Comparison of ENCODE assay signal across 8 mouse cellular contexts in genomic region chr12:110591260-110591883, GRCm38 (mm10). TPM values are rescaled to one million over a fixed set of nuclear protein-coding genes. Genes with fewer than 3 reads are reported as not detected.
A peak's percentile ranks its signal among the peaks of the same experiment; 100 is the strongest.
DNase-seq lines count a peak whose midpoint lies in the region; ATAC-seq lines count a peak whose summit lies in the region.

No protein-coding gene starts in this region.

- H3K36me3 ChIP-seq in hindbrain, embryonic 16.5 days (ENCODE audit: control insufficient read depth, insufficient read depth, low read length) = no peaks in the 10 kb centered on the region
- H3K36me3 ChIP-seq in macrophage (ENCODE audit: inconsistent target) = no peaks in the 10 kb centered on the region

- no peaks in the 10 kb centered on the region for H3K27me3 ChIP-seq in hindbrain, embryonic 16.5 days (replicated peaks; ENCODE audit: control insufficient read depth, insufficient read depth, low read length)

- H3K4me1 ChIP-seq in hindbrain, embryonic 16.5 days (ENCODE audit: control insufficient read depth, insufficient read depth, low read depth, low read length) = peaks cover 13% of the 10 kb centered on the region

- peak overlapping the region; percentile 97 for H3K27ac ChIP-seq in hindbrain, embryonic 16.5 days (ENCODE audit: low read depth, low read length)
- peak overlapping the region; percentile 89 for H3K27ac ChIP-seq in macrophage

- peak; percentile 97 for ATAC-seq in hindbrain, embryonic 16.5 days

- H3K9ac ChIP-seq in hindbrain, embryonic 16.5 days (ENCODE audit: low read depth, low read length) = peak overlapping the region; percentile 88

- H3K9me3 ChIP-seq in hindbrain, embryonic 16.5 days (ENCODE audit: control insufficient read depth, low read length) = no peaks in the 10 kb centered on the region

- DNase-seq in WW6 (ENCODE audit: low read depth, low spot score) = peak; percentile 98
- peak; percentile 92 to 97 for DNase-seq in cerebellum, postnatal 4 days (ENCODE audit: low spot score in 2 of 2)
- DNase-seq in gastrocnemius, adult 18-20 months (ENCODE audit: low spot score) = peak; percentile 99
- peak; percentile 98 to 99 for DNase-seq in left cerebral cortex, adult 18-20 months (ENCODE audit: low spot score in 2 of 2)
- DNase-seq in right cerebral cortex, adult 18-20 months = peak; percentile 100
- DNase-seq in urinary bladder, postnatal 10 days (ENCODE audit: low spot score) = peak; percentile 91

- peak overlapping the region; percentile 84 for H3K4me3 ChIP-seq in hindbrain, embryonic 16.5 days (ENCODE audit: low read length)
- H3K4me3 ChIP-seq in macrophage (ENCODE audit: inconsistent target) = peak overlapping the region; percentile 95

- peaks cover 26% of the 10 kb centered on the region for H3K79me2 ChIP-seq in macrophage (ENCODE audit: inconsistent target)

- H3K4me2 ChIP-seq in hindbrain, embryonic 16.5 days (ENCODE audit: low read length) = peak overlapping the region; percentile 95

- under 1% methylated on average over 55 of the region's 56 CpGs for WGBS in hindbrain, embryonic 16.5 days
- WGBS in macrophage (ENCODE audit: missing documents) = under 1% methylated on average over 53 of the region's 56 CpGs

RNA-seq across cellular contexts. Expression of gene Dync1h1, which starts 9.9 kb away (rescaled TPM):
- total RNA-seq in gastrocnemius, adult 18-20 months (2021) = 10 to 100 TPM; 64.3 to 70.9 TPM
- polyA plus RNA-seq in hindbrain, embryonic 16.5 days (2015; fragmentation: Nextera tagmentation; extraction: Ambion mirVana) = 85.8 and 91.5 TPM in 2 replicates
- total RNA-seq in left cerebral cortex, adult 18-20 months (2021) = 100 to 1,000 TPM; 309 to 310 TPM
- 1,000 to 10,000 TPM in 1 of 26 experiments, 100 to 1,000 TPM in 25; 150 to 1,167 (median 615) TPM for total RNA-seq in macrophage (2018; cell fraction: chromatin; rRNA removed)
- total RNA-seq in macrophage (2018; cell fraction: cytosol; rRNA removed) = 100 to 1,000 TPM; 112 to 317 (median 168) TPM
- 100 to 1,000 TPM; 171 to 573 (median 363) TPM for total RNA-seq in macrophage (2018; cell fraction: nucleus; rRNA removed)
- polyA plus RNA-seq in macrophage (2018) = 102 to 142 TPM (median 104 TPM) in 3 replicates

Comparison
In these comparisons a context has a peak if more than half of its experiments do, and no peak if none do; other contexts are left out.
1. Peak in every context shown above with its lines: DNase-seq, ATAC-seq, H3K4me3 ChIP-seq and H3K27ac ChIP-seq.
2. RNA of gene Dync1h1, which starts 9.9 kb away (total RNA-seq): 309 to 310 TPM in left cerebral cortex, adult 18-20 months; 64.3 to 70.9 TPM in gastrocnemius, adult 18-20 months; every median in the first group is over 4 times any median in the second.